Mouse (Mus musculus) ES-E14 (cell line): ENCODE results near the gene Tmem247.

Experiments
- CHD2 ChIP-seq: IDR thresholded peaks from 2 replicates; pipeline ENCODE4 v1.6.1; 2014; ENCODE audit warnings: mild to moderate bottlenecking, low read depth, low read length, inconsistent platforms
- MAFK ChIP-seq: IDR thresholded peaks from 2 replicates; pipeline ENCODE4 v1.6.1; 2014; ENCODE audit warnings: mild to moderate bottlenecking, low read depth, low read length, inconsistent platforms; ENCODE audit not compliant: insufficient read depth

DNA sequence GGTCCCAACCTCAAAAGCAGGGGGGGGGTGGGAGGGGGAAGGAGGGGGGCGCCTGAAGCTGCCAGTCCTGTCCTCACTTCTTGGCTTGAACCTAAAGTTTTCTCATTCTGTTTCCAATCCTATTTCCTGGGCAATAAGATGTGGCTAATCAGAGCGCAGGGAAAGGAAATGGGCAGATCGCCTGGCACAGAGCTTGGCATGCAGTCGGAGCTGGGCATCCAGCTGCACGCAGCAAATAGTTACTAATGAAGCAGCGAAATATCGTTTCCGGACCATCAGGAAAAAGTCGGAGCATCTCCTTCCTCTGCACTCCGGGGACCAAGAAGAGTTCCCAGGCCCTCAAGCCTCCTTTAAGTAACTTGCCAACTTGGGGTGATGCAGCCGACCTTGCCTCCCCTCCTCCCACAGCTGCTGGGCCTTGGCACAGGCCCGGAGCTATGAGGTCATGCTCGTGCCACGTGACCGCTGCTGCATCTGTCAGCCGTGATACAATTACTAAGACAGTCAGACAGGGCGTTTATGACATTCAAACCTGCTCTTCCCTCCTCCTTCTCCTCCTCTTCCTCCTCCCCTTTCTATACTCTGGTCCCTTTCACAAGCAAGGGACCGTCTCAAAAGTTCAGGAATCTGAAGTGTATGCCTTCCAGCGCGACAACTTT, 20.5 kb downstream of the Tmem247 start:
- TF ChIP-seq CHD2 (no peak), MAFK (no peak)
